Mouse (Mus musculus) midbrain, embryonic 16.5 days (tissue): ENCODE results near the gene Slc36a2. TPM values are rescaled to one million over a fixed set of nuclear protein-coding genes. Genes with fewer than 3 reads are reported as not detected.
"Not testable (repeated sequence)": the region's sequence is repeated elsewhere in the genome, so short reads cannot be mapped to it uniquely, and the experiment has no call there.

ENCODE experiments used
- ATAC-seq: fragments of 200-750 bp; cut with Nextera tagmentation; 2 replicates; pipeline ENCODE4 v1.8.0; 2017; ENCODE audit warnings: moderate TSS enrichment
- H3K27ac ChIP-seq: fragments of 300-500 bp; sonication (generic); 2 replicates; pipeline ENCODE4 v1.5.1; 2014; ENCODE audit warnings: mild to moderate bottlenecking, low read length, mixed read lengths
- H3K27me3 ChIP-seq: fragments of 300-500 bp; sonication (generic); 2 replicates; pipeline ENCODE4 v1.6.1; 2014; ENCODE audit warnings: low read depth, low read length, mixed read lengths; ENCODE audit not compliant: control insufficient read depth, insufficient read depth
- H3K36me3 ChIP-seq: fragments of 300-500 bp; sonication (generic); 2 replicates; pipeline ENCODE4 v1.6.1; 2014; ENCODE audit warnings: mild to moderate bottlenecking, low read length, moderate library complexity, mixed read lengths; ENCODE audit not compliant: control insufficient read depth, insufficient read depth
- H3K4me1 ChIP-seq: fragments of 300-500 bp; sonication (generic); 2 replicates; pipeline ENCODE4 v1.6.1; 2014; ENCODE audit warnings: mild to moderate bottlenecking, low read length, mixed read lengths; ENCODE audit not compliant: control insufficient read depth, insufficient read depth
- H3K4me2 ChIP-seq: fragments of 300-500 bp; sonication (generic); 2 replicates; pipeline ENCODE4 v1.6.1; 2014; ENCODE audit warnings: mild to moderate bottlenecking, low read length, mixed read lengths
- H3K4me3 ChIP-seq: fragments of 300-500 bp; sonication (generic); 2 replicates; pipeline ENCODE4 v1.5.1; 2014; ENCODE audit warnings: low read depth, mild to moderate bottlenecking, low read length, moderate library complexity, mixed read lengths
- H3K9ac ChIP-seq: fragments of 300-500 bp; sonication (generic); 2 replicates; pipeline ENCODE4 v1.6.1; 2014; ENCODE audit warnings: low read depth, low read length, mixed read lengths
- H3K9me3 ChIP-seq: fragments of 300-500 bp; sonication (generic); replicated peaks from 2 replicates; pipeline ENCODE4 v1.6.1; 2014; ENCODE audit warnings: mild to moderate bottlenecking, low read length, mixed read lengths; ENCODE audit not compliant: control insufficient read depth, poor library complexity, severe bottlenecking
- WGBS: fragments of 180-500 bp; shearing (Covaris S2); extraction: QIAGEN DNeasy Blood & Tissue Kit; methylation state at CpG from one replicate; pipeline ENCODE4 v1.1.7; 2014; 5-methylcytosine and 5-hydroxymethylcytosine counted together
- polyA plus RNA-seq: library from polyadenylated mRNA; unstranded; fragments of >200 nt; fragmentation: Nextera tagmentation; extraction: Ambion mirVana; gene quantifications from 2 replicates; pipeline ENCODE4 v1.2.1, GENCODE M21; 2015

Gene Slc36a2
- polyA plus RNA-seq, 1 experiment from 2014 or later, result 0.51 TPM

DNA sequence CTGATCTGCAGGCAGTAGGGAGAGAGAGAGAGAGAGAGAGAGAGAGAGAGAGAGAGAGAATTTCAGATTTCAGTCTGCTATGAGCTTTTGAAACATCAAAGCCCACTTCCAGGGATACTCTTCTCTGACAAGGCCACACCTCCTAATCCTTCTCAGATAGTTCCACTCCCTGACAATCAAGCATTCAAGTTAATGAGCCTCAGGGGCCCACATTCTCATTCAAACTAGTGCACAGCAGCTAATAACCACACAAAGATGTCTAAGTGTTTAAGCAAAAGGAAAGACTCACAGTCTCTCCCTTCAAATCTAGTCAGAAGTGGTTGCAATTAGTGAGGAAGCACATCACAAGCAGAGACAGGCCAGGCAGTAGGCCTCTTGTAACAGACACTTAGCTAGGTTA, 64.6 kb downstream of the Slc36a2 start:
- Histone ChIP-seq H3K27ac (no peak overlapping the region), H3K4me2 (no peak overlapping the region), H3K4me3 (no peak overlapping the region), H3K9me3 (no peaks in the 10 kb centered on the region), H3K27me3 (no peaks in the 10 kb centered on the region), H3K36me3 (no peaks in the 10 kb centered on the region), H3K4me1 (peaks cover 2% of the 10 kb centered on the region; the same call in 1 of the 2 replicates), H3K9ac (no peak overlapping the region)
- ATAC-seq, result no peak

GRCm38 (mm10) chr11:55117031-55117430, 67.8 kb downstream of the Slc36a2 start:
- Histone ChIP-seq H3K9ac (no peak overlapping the region), H3K36me3 (no peaks in the 10 kb centered on the region), H3K27ac (no peak overlapping the region), H3K9me3 (no peaks in the 10 kb centered on the region), H3K4me1 (peaks cover 2% of the 10 kb centered on the region; the same call in 1 of the 2 replicates), H3K27me3 (no peaks in the 10 kb centered on the region), H3K4me2 (no peak overlapping the region), H3K4me3 (no peak overlapping the region)
- 92% methylated on average over 2 of the region's 2 CpGs for WGBS
- ATAC-seq, result no peak

DNA sequence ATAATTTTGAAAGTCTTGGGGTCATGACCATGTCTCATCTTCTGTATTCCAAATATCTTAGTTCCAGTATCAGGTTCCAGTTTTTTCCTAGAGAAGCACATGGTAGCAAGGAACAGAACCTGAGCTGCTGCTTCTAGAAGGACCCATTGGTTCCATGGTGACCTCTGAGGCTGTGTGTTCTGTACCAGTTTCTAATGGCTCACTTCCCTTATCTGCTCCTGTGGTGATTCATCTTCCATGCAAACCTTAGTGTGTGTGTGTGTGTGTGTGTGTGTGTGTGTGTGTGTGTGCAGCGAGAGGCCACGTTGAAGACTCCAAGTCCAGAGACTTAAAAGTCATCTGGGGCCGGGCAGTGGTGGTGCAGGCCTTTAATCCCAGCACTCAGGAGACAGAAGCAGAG, 68.9 kb downstream of the Slc36a2 start:
- H3K4me1 ChIP-seq, result no peaks in the 10 kb centered on the region
- no peaks in the 10 kb centered on the region for H3K9me3 ChIP-seq
- H3K9ac ChIP-seq, result no peak overlapping the region
- no peaks in the 10 kb centered on the region for H3K36me3 ChIP-seq
- WGBS, result 88% methylated on average over 3 of the region's 3 CpGs
- no peak for ATAC-seq
- H3K4me3 ChIP-seq, result no peak overlapping the region
- no peak overlapping the region for H3K4me2 ChIP-seq
- H3K27me3 ChIP-seq, result no peaks in the 10 kb centered on the region
- H3K27ac ChIP-seq, result no peak overlapping the region

DNA sequence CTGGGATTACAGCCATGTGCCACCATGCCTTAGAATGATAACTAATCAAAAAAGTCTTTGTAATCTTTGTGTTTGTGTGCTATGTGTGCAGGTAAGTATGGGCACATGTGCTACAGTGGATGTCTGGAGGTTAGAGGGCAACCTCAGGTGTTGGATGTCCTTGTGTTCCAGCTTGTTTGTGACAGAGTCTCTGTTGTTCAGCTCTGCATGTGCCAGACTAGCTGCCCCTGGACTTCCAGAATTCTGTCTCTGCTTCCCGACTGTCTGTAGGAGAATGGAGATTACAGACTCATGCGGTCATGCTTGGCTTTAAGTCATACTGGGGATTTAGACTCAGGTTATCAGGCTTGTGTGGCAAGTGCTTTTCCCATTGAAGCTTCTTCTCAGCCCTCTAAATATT, 70.6 kb downstream of the Slc36a2 start:
- H3K9ac ChIP-seq, result no peak overlapping the region
- no peaks in the 10 kb centered on the region for H3K4me1 ChIP-seq
- ATAC-seq, result no peak
- H3K27ac ChIP-seq, result no peak overlapping the region
- H3K4me3 ChIP-seq, result no peak overlapping the region
- WGBS, result 66% methylated on average over 2 of the region's 2 CpGs
- H3K9me3 ChIP-seq, result no peaks in the 10 kb centered on the region
- H3K27me3 ChIP-seq, result no peaks in the 10 kb centered on the region
- no peak overlapping the region for H3K4me2 ChIP-seq
- 0 out of 2 replicates have a peak, but pooled peaks cover under 1% of the 10 kb centered on the region for H3K36me3 ChIP-seq

DNA sequence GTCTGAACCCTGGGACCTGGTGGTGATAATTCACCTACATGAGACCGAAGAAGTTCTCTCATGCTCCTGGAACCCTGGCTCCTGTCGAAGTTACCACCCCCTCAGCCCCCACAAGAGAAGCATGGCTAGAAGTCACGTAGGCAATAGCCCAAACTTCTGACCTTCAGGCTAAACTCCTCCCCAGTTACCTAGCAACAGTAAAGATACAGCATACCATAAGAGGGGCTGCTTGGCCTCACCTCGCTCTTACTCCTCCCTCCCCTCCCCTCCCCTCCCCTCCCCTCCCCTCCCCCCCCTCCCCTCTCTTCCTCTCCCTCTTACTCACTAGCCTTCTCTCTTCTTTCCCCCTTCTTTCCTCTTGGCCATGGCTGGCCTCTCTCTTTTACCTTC, 71.0 kb downstream of the Slc36a2 start:
- not testable (repeated sequence) for H3K36me3 ChIP-seq, H3K4me2 ChIP-seq, ATAC-seq, H3K9ac ChIP-seq, H3K4me3 ChIP-seq, H3K27ac ChIP-seq, H3K9me3 ChIP-seq, H3K4me1 ChIP-seq, H3K27me3 ChIP-seq
- WGBS, result 57% methylated on average over 4 of the region's 4 CpGs

- Histone ChIP-seq H3K4me3 (no peak overlapping the region), H3K36me3 (peaks cover 7% of the 10 kb centered on the region), H3K9me3 (no peaks in the 10 kb centered on the region), H3K9ac (no peak overlapping the region), H3K4me1 (no peaks in the 10 kb centered on the region), H3K27me3 (no peaks in the 10 kb centered on the region), H3K4me2 (no peak overlapping the region), H3K27ac (no peak overlapping the region)
- WGBS, result 72% methylated on average over 7 of the region's 7 CpGs
- ATAC-seq, result no peak
Observed at GRCm38 (mm10) chr11:55113209-55113860, 71.5 kb downstream of the Slc36a2 start.

DNA sequence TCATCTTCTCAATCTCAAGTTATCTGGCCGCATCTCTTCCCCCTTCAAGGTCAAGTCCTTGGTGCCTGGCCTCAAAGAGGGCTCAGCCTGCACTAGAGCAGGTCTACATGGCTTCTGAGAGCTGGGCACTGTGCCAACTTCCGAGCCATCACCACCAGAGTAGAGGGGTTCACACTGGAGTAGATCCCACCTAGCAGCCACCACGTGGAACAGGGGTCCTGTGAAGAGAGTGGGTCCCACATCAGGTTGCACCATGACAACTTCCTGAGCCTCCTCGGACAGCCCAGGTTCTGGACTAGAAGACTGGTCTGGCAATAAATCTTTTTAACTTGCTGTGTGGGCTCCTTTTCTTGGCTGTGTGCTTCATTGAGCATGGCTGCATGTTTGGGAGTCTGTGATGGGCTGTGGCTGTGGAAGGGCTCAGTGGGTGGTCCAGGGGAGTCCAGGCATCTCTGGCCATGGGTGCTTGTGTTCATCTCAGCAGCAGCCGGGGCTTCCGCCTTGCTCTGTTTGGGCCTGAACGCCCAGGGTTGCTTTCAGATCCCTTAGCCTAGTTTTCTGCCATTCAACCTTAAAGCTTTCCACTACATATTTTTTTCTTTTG, 74.2 kb downstream of the Slc36a2 start:
- no peak for ATAC-seq
- H3K4me3 ChIP-seq, result no peak overlapping the region
- WGBS, result 76% methylated on average over 7 of the region's 7 CpGs
- no peak overlapping the region for H3K27ac ChIP-seq
- no peaks in the 10 kb centered on the region for H3K9me3 ChIP-seq
- H3K9ac ChIP-seq, result no peak overlapping the region
- no peaks in the 10 kb centered on the region for H3K27me3 ChIP-seq
- H3K4me1 ChIP-seq, result no peaks in the 10 kb centered on the region
- H3K4me2 ChIP-seq, result no peak overlapping the region
- H3K36me3 ChIP-seq, result peaks cover 7% of the 10 kb centered on the region

DNA sequence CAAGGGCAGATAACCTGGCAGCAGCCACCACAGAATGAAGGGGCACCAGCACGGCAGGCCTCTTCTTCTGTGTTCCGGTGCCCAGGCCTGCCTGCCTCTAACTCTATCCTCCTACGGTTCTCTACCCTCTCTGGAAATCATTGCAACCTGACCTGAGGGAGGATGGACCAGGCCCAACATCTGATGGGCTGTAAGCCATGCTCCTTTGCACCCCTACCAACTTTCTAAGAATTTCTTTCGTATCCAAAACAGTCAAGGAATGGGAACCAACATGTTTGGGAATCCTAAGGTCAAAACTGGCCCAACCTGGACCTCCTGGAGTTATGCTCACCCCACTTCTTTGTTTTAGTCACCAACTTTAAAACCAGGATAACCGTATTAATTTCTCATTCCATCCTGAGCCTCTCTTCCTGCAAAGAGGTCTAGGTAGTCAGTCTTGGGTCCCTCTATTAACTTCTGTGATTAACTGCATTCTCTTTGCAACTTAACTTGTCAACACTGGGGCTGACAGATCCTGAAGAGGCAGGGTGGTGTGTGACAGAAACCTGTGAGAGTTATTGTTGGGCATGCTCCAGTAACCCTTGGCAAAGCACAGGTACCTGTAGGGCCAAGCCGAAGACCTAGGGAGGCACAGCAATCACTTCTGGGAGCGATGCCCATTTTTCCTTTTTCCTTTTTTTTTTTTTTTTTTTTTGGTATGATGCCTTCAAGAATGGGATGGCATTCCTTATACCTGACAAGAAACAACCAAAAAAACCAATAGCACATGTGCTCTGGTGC, 75.2 kb downstream of the Slc36a2 start:
- WGBS, result 94% methylated on average over 7 of the region's 7 CpGs

More for the DNA sequence above, 75.2 kb downstream of the Slc36a2 start:
- Histone ChIP-seq H3K27ac (no peak overlapping the region), H3K36me3 (peaks cover 11% of the 10 kb centered on the region), H3K4me2 (no peak overlapping the region), H3K9me3 (no peaks in the 10 kb centered on the region), H3K4me1 (no peaks in the 10 kb centered on the region), H3K27me3 (no peaks in the 10 kb centered on the region), H3K9ac (no peak overlapping the region), H3K4me3 (no peak overlapping the region)
- no peak for ATAC-seq
